Mouse (Mus musculus): Measurements from ENCODE around the gene E030025P04Rik. TPM values are rescaled to one million over a fixed set of nuclear protein-coding genes. Genes with fewer than 3 reads are reported as not detected.

E030025P04Rik gene
- total RNA-seq, 2 experiments from 2014 or later, result not detected

DNA sequence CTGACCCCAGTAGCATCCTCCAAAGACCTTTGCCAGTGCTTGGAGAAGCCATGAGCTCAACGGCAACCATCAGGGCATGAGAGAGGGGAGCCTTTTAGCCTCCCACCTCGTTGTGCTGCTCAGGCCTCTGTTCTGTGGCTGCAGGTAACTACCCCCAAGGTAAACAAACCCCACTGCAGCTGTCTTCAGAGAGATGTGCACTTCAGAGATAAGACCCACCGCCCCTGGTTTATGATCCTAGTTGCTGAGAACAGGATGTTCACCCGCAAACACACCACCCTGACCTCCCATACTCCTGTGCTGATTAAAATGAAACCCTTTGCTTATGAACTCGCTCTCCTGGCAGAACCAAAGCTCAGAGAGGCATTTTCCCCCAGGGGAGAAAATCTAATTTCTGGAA lies 38.0 kb downstream of the E030025P04Rik start:
- intact Hi-C loops (cut with DNase I), result no loop called here
- no peak for DNase-seq

DNA sequence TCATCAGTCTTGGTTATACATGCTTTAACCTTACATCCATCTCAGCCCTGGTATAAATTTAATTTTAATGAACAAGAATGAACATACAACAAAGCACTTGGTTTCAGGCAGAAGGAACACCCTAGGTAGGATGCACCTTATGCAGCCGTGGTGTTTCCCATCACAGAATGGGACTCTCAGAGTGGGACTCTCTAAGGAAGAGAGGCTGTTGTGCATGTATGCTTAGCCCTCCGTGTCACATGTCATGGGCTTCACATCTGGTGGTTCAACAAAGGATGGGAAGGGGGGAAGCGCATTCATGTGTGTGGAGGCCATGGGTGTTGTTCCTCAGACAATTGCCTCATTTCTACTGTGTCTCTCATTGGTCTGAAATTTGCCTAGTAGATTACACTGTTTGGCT lies 40.8 kb downstream of the E030025P04Rik start:
- no peak for DNase-seq
- intact Hi-C loops (cut with DNase I), result no loop called here

DNA sequence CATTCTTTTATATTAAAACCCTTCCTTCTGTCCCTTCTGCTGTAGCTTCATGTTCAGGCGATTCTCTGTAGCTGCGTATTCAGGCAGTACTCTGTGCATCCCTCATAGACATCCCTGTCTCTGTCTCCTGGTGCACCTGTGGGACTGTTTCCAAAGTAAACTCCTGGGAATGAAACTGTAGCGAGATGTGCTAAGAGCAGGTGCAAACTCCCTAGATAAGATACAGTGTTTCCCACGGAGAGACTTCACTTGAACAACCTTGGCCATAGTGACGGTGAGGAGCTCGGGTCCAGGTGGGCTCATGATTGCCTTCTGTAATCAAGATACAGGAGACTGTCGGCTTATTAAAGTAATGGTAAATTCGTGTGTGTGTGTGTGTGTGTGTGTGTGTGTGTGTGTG lies 41.5 kb downstream of the E030025P04Rik start:
- no peak for DNase-seq
- intact Hi-C loops (cut with DNase I), result no loop called here

DNA sequence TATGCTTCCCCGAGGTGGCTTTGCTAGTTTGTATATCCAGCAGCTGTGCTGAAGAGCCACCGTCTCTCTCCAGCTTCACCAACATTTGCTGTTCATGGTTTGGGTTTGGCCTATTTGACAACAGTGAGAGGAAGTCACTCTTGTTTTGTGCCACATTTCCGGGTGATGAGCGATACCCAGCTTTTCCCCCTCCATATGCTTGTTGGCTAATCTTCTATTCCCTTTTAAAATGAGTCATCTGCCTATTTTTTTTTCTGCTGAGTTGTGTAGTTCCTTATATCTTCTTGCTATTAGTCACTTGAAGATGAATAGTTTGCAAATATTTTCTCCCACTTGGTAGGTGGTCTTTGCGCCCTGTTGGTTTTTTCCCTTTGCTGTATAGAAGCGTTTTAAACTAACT lies 43.9 kb downstream of the E030025P04Rik start:
- intact Hi-C loops (cut with DNase I), result no loop called here
- DNase-seq, result no peak

DNA sequence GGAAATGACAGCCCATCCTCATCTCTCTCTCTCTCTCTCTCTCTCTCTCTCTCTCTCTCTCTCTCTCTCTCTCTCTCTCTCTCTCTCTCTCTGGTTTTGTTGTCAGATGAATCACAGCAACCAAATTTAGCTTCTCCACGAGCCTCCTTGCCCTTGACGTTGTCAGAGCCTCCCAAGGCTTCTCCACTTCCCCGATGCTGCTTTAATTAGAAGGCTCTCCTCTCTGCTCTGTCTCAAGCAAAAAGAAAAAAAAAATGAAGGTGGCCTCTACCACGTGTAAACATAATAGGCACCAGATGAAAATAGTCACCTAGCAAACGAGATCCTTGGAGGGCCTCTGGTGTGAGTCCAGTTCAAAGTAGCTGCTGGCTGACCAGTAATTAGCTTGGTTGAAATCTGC lies 52.3 kb downstream of the E030025P04Rik start:
- DNase-seq, result no peak
- intact Hi-C loops (cut with DNase I), result no loop called here

Other genes with a start within 250 kb of the E030025P04Rik start
- 10 to 100 TPM in 1 of 2 experiments, 1 to 10 TPM in 1; 7.0 to 15.0 TPM for gene Axin2, start 224.0 kb downstream of the E030025P04Rik start, total RNA-seq (2021)
- gene Rgs9, start 153.8 kb upstream of the E030025P04Rik start, total RNA-seq (2021), result not detected
- 10 to 100 TPM; 21.9 to 22.1 TPM for gene Gna13, start 218.5 kb upstream of the E030025P04Rik start, total RNA-seq (2021)

Data from gastrocnemius, postnatal 36 days (tissue).